Mouse (Mus musculus) MEL (cell line): Measurements from ENCODE around the gene Kansl2. TPM values are rescaled to one million over a fixed set of nuclear protein-coding genes. Genes with fewer than 3 reads are reported as not detected.

Source experiments
- DNase-seq: peaks from one replicate; pipeline ENCODE4 v3.0.0; 2011; ENCODE audit warnings: low read depth, low spot score
- H3K27ac ChIP-seq: 2 replicates; pipeline ENCODE4 v1.5.1; 2012; ENCODE audit warnings: low read depth, mild to moderate bottlenecking, control low read depth, low read length, moderate library complexity; ENCODE audit not compliant: control insufficient read depth
- H3K27me3 ChIP-seq, 2 experiments: fragments of 150-350 bp in 1 of 2; sonication (generic) in 1 of 2; 2 replicates each; pipeline ENCODE4 v1.6.1; 2012; ENCODE audit warnings: low read length in 2 of 2, mild to moderate bottlenecking in 2 of 2, improper control_type of control experiment in 1 of 2, moderate library complexity in 1 of 2; ENCODE audit not compliant: insufficient read depth in 2 of 2, control insufficient read depth in 1 of 2
- H3K36me3 ChIP-seq, 2 experiments: 2 replicates each; pipeline ENCODE4 v1.6.1; 2012 to 2014; ENCODE audit warnings: low read length in 2 of 2, improper control_type of control experiment in 1 of 2, inconsistent platforms in 1 of 2, mild to moderate bottlenecking in 1 of 2; ENCODE audit not compliant: insufficient read depth in 2 of 2, control insufficient read depth in 1 of 2
- H3K4me1 ChIP-seq, 2 experiments: fragments of 150-350 bp in 1 of 2; sonication (generic) in 1 of 2; 2 replicates each; pipeline ENCODE4 v1.6.1; 2012; ENCODE audit warnings: low read length in 2 of 2, improper control_type of control experiment in 1 of 2, mild to moderate bottlenecking in 1 of 2; ENCODE audit not compliant: insufficient read depth in 2 of 2, control insufficient read depth in 1 of 2
- H3K4me3 ChIP-seq, 2 experiments: fragments of 150-350 bp in 1 of 2; sonication (generic) in 1 of 2; 2 replicates each; pipeline ENCODE4 v1.5.1; 2012; ENCODE audit warnings: low read depth in 2 of 2, low read length in 2 of 2, mild to moderate bottlenecking in 2 of 2, moderate library complexity in 2 of 2, control low read depth in 1 of 2, improper control_type of control experiment in 1 of 2; ENCODE audit not compliant: control insufficient read depth in 1 of 2, insufficient read depth in 1 of 2
- H3K79me2 ChIP-seq: 2 replicates; pipeline ENCODE4 v1.6.1; 2012; ENCODE audit warnings: mild to moderate bottlenecking, low read length, moderate library complexity; ENCODE audit not compliant: control insufficient read depth, poor library complexity, insufficient read depth
- H3K9ac ChIP-seq: 2 replicates; pipeline ENCODE4 v1.6.1; 2012; ENCODE audit warnings: low read depth, mild to moderate bottlenecking, control low read depth, low read length, moderate library complexity; ENCODE audit not compliant: control insufficient read depth, poor library complexity, severe bottlenecking
- H3K9me3 ChIP-seq: fragments of 150-350 bp; sonication (generic); replicated peaks from 2 replicates; pipeline ENCODE4 v1.6.1; 2012; ENCODE audit warnings: mild to moderate bottlenecking, low read length, improper control_type of control experiment, moderate library complexity; ENCODE audit not compliant: insufficient read depth
- BHLHE40 ChIP-seq: IDR thresholded peaks from 2 replicates; pipeline ENCODE4 v1.6.1; 2012; ENCODE audit warnings: low read depth, mild to moderate bottlenecking, inconsistent platforms, low read length, improper control_type of control experiment, borderline replicate concordance
- CHD1 ChIP-seq: IDR thresholded peaks from 2 replicates; pipeline ENCODE4 v1.6.1; 2012; ENCODE audit warnings: low read depth, mild to moderate bottlenecking, inconsistent platforms, low read length, improper control_type of control experiment
- CHD2 ChIP-seq: IDR thresholded peaks from 2 replicates; pipeline ENCODE4 v1.6.1; 2011; ENCODE audit warnings: low read length, improper control_type of control experiment
- CTCF ChIP-seq, 3 experiments: IDR thresholded peaks in 2 of 3; conservative IDR thresholded peaks in 1 of 3; 2 replicates each; pipeline ENCODE4 v1.5.1; 2011 to 2012; ENCODE audit warnings: low read length in 3 of 3, low read depth in 2 of 3, mild to moderate bottlenecking in 2 of 3, improper control_type of control experiment in 1 of 3, inconsistent platforms in 1 of 3, mixed read lengths in 1 of 3, moderate library complexity in 1 of 3; ENCODE audit not compliant: control insufficient read depth in 1 of 3, insufficient read depth in 1 of 3, poor library complexity in 1 of 3, severe bottlenecking in 1 of 3
- E2F4 ChIP-seq: IDR thresholded peaks from 2 replicates; pipeline ENCODE4 v1.6.1; 2011; ENCODE audit warnings: low read depth, low read length, improper control_type of control experiment, borderline replicate concordance
- ELF1 ChIP-seq: IDR thresholded peaks from 2 replicates; pipeline ENCODE4 v1.6.1; 2014; ENCODE audit warnings: low read depth, mild to moderate bottlenecking, inconsistent platforms, low read length, improper control_type of control experiment, moderate library complexity
- EP300 ChIP-seq, 2 experiments: IDR thresholded peaks; 2 replicates each; pipeline ENCODE4 v1.6.1; 2011; ENCODE audit warnings: improper control_type of control experiment in 2 of 2, low read length in 2 of 2, low read depth in 1 of 2, mild to moderate bottlenecking in 1 of 2
- ETS1 ChIP-seq: IDR thresholded peaks from 2 replicates; pipeline ENCODE4 v1.6.1; 2012; ENCODE audit warnings: low read depth, mild to moderate bottlenecking, inconsistent platforms, low read length, improper control_type of control experiment, moderate library complexity
- GABPA ChIP-seq: IDR thresholded peaks from 2 replicates; pipeline ENCODE4 v1.6.1; 2012; ENCODE audit warnings: low read depth, mild to moderate bottlenecking, inconsistent platforms, low read length, improper control_type of control experiment, moderate library complexity
- GATA1 ChIP-seq: IDR thresholded peaks from 2 replicates; pipeline ENCODE4 v1.6.1; 2011; ENCODE audit warnings: low read depth, low read length, improper control_type of control experiment
- HCFC1 ChIP-seq: IDR thresholded peaks from 2 replicates; pipeline ENCODE4 v1.6.1; 2012; ENCODE audit warnings: low read depth, mild to moderate bottlenecking, inconsistent platforms, low read length, improper control_type of control experiment, moderate library complexity
- JUND ChIP-seq: IDR thresholded peaks from 2 replicates; pipeline ENCODE4 v1.6.1; 2011; ENCODE audit warnings: low read depth, mild to moderate bottlenecking, improper control_type of control experiment, low read length
- KAT2A ChIP-seq: conservative IDR thresholded peaks from 2 replicates; pipeline ENCODE4 v1.6.1; 2012; ENCODE audit warnings: low read depth, low read length, improper control_type of control experiment, inconsistent platforms
- MAFK ChIP-seq: IDR thresholded peaks from 2 replicates; pipeline ENCODE4 v1.6.1; 2011; ENCODE audit warnings: low read depth, mild to moderate bottlenecking, low read length, improper control_type of control experiment, borderline replicate concordance
- MAX ChIP-seq: IDR thresholded peaks from 2 replicates; pipeline ENCODE4 v1.6.1; 2011; ENCODE audit warnings: low read length, improper control_type of control experiment
- MAZ ChIP-seq: IDR thresholded peaks from 2 replicates; pipeline ENCODE4 v1.6.1; 2012; ENCODE audit warnings: low read depth, mild to moderate bottlenecking, inconsistent platforms, low read length, improper control_type of control experiment
- MXI1 ChIP-seq: IDR thresholded peaks from 2 replicates; pipeline ENCODE4 v1.6.1; 2011; ENCODE audit warnings: mild to moderate bottlenecking, low read depth, low read length, improper control_type of control experiment
- MYB ChIP-seq: IDR thresholded peaks from 2 replicates; pipeline ENCODE4 v1.6.1; 2011; ENCODE audit warnings: mild to moderate bottlenecking, low read depth, low read length, improper control_type of control experiment
- MYC ChIP-seq: IDR thresholded peaks from 2 replicates; pipeline ENCODE4 v1.6.1; 2011; ENCODE audit warnings: low read depth, mild to moderate bottlenecking, low read length, improper control_type of control experiment, moderate library complexity
- NELFE ChIP-seq: IDR thresholded peaks from 2 replicates; pipeline ENCODE4 v1.6.1; 2011; ENCODE audit warnings: low read depth, low read length, improper control_type of control experiment
- NRF1 ChIP-seq: IDR thresholded peaks from 2 replicates; pipeline ENCODE4 v1.6.1; 2014; ENCODE audit warnings: low read depth, mild to moderate bottlenecking, inconsistent platforms, low read length, improper control_type of control experiment, moderate library complexity; ENCODE audit not compliant: poor library complexity, insufficient read depth, severe bottlenecking
- POLR2A ChIP-seq, 2 experiments: IDR thresholded peaks; 2 replicates each; pipeline ENCODE4 v1.6.1; 2011 to 2012; ENCODE audit warnings: low read length in 2 of 2, mild to moderate bottlenecking in 2 of 2, control low read depth in 1 of 2, improper control_type of control experiment in 1 of 2, low read depth in 1 of 2, moderate library complexity in 1 of 2; ENCODE audit not compliant: control insufficient read depth in 1 of 2, insufficient read depth in 1 of 2, poor library complexity in 1 of 2
- POLR2AphosphoS2 ChIP-seq: IDR thresholded peaks from 2 replicates; pipeline ENCODE4 v1.6.1; 2011; ENCODE audit warnings: low read length, improper control_type of control experiment
- POLR2AphosphoS5 ChIP-seq: IDR thresholded peaks from 2 replicates; pipeline ENCODE4 v1.6.1; 2012; ENCODE audit warnings: low read depth, borderline replicate concordance, mild to moderate bottlenecking, inconsistent platforms, low read length, moderate library complexity, mixed read lengths
- RAD21 ChIP-seq: IDR thresholded peaks from 2 replicates; pipeline ENCODE4 v1.6.1; 2011; ENCODE audit warnings: mild to moderate bottlenecking, low read depth, low read length, improper control_type of control experiment
- RCOR1 ChIP-seq: IDR thresholded peaks from 2 replicates; pipeline ENCODE4 v1.6.1; 2012; ENCODE audit warnings: low read depth, mild to moderate bottlenecking, inconsistent platforms, low read length, improper control_type of control experiment
- SIN3A ChIP-seq: IDR thresholded peaks from 2 replicates; pipeline ENCODE4 v1.6.1; 2012; ENCODE audit warnings: low read length, improper control_type of control experiment, inconsistent platforms
- SMC3 ChIP-seq: IDR thresholded peaks from 2 replicates; pipeline ENCODE4 v1.6.1; 2011; ENCODE audit warnings: low read depth, low read length, improper control_type of control experiment
- TAL1 ChIP-seq: IDR thresholded peaks from 2 replicates; pipeline ENCODE4 v1.6.1; 2012; ENCODE audit warnings: mild to moderate bottlenecking, inconsistent platforms, low read length, moderate library complexity, mixed read lengths
- TBP ChIP-seq: IDR thresholded peaks from 2 replicates; pipeline ENCODE4 v1.8.0; 2011; ENCODE audit warnings: low read depth, low read length, improper control_type of control experiment
- TCF12 ChIP-seq: IDR thresholded peaks from 2 replicates; pipeline ENCODE4 v1.6.1; 2014; ENCODE audit warnings: low read depth, mild to moderate bottlenecking, inconsistent platforms, low read length, improper control_type of control experiment, moderate library complexity
- UBTF ChIP-seq: IDR thresholded peaks from 2 replicates; pipeline ENCODE4 v1.6.1; 2012; ENCODE audit warnings: low read depth, mild to moderate bottlenecking, inconsistent platforms, low read length, improper control_type of control experiment, moderate library complexity, borderline replicate concordance; ENCODE audit not compliant: insufficient read depth
- USF1 ChIP-seq: IDR thresholded peaks from 2 replicates; pipeline ENCODE4 v1.6.1; 2014; ENCODE audit warnings: low read depth, mild to moderate bottlenecking, inconsistent platforms, low read length, improper control_type of control experiment, moderate library complexity
- USF2 ChIP-seq, 2 experiments: IDR thresholded peaks; 2 replicates each; pipeline ENCODE4 v1.6.1; 2011 to 2012; ENCODE audit warnings: improper control_type of control experiment in 2 of 2, low read length in 2 of 2, borderline replicate concordance in 1 of 2, inconsistent platforms in 1 of 2, low read depth in 1 of 2, mild to moderate bottlenecking in 1 of 2; ENCODE audit not compliant: insufficient read depth in 1 of 2
- ZKSCAN1 ChIP-seq: IDR thresholded peaks from 2 replicates; pipeline ENCODE4 v1.6.1; 2012; ENCODE audit warnings: low read depth, mild to moderate bottlenecking, inconsistent platforms, low read length, improper control_type of control experiment, moderate library complexity
- ZMIZ1 ChIP-seq: IDR thresholded peaks from 2 replicates; pipeline ENCODE4 v1.6.1; 2012; ENCODE audit warnings: low read depth, mild to moderate bottlenecking, inconsistent platforms, low read length, improper control_type of control experiment, moderate library complexity
- ZNF384 ChIP-seq: IDR thresholded peaks from 2 replicates; pipeline ENCODE4 v1.6.1; 2012; ENCODE audit warnings: low read depth, mild to moderate bottlenecking, inconsistent platforms, low read length, improper control_type of control experiment
- polyA plus RNA-seq, 2 experiments: library from polyadenylated mRNA; stranded (reverse) in 1 of 2; unstranded in 1 of 2; fragments of >175 nt in 1 of 2; fragments of >200 nt in 1 of 2; gene quantifications; 2 replicates each; pipeline versions ENCODE4 v1.2.1 to v1.2.4; 2012; ENCODE audit warnings: low replicate concordance in 2 of 2, low read depth in 1 of 2; ENCODE audit not compliant: insufficient read length in 2 of 2, insufficient read depth in 1 of 2, missing spikeins in 1 of 2
- total RNA-seq: library from RNA; depleted of rRNA; stranded (reverse); fragments of 300-350 nt; gene quantifications from 2 replicates; pipeline ENCODE4 v1.2.3, GENCODE M21; 2012

Kansl2 gene
- total and polyA plus RNA-seq, 3 experiments, result 157 to 170 TPM; not detected in 1

- H3K9me3 ChIP-seq, result no peaks in the 10 kb centered on the region
- H3K9ac ChIP-seq, result peak overlapping the region; percentile 76
- peak; percentile 36; the same call in 1 of the 2 replicates for TF ChIP-seq GATA1
- peak; percentile 40; the same call in 1 of the 2 replicates for TF ChIP-seq CHD1
- peak; percentile 90 for TF ChIP-seq ELF1
- peak in 1 of 2 experiments; percentile 30; a peak in 2 of 4 replicates for TF ChIP-seq EP300 (IDR thresholded peaks at IDR 0.05; ENCODE audit: low read depth in 1 of 2, low read length in 2 of 2)
- TF ChIP-seq SMC3, result no peak
- no peak for TF ChIP-seq GABPA
- TF ChIP-seq POLR2AphosphoS2, result peak; percentile 43; the same call in 1 of the 2 replicates
- TF ChIP-seq MYC, result peak; percentile 99
- TF ChIP-seq MXI1, result peak; percentile 99
- TF ChIP-seq NELFE, result peak; percentile 87
- TF ChIP-seq E2F4, result no peak
- TF ChIP-seq RCOR1, result peak; percentile 16; the same call in 1 of the 2 replicates
- TF ChIP-seq USF1, result no peak; the same call in 1 of the 2 replicates
- TF ChIP-seq TCF12, result peak; percentile 53; the same call in 1 of the 2 replicates
- TF ChIP-seq MYB, result no peak
- TF ChIP-seq UBTF, result 0 out of 2 replicates have a peak, but pooled peaks have one; percentile 75
- no peak for TF ChIP-seq CHD2
- no peak for TF ChIP-seq MAZ
- TF ChIP-seq USF2 (IDR thresholded peaks at IDR 0.05; ENCODE audit: borderline replicate concordance in 1 of 2, insufficient read depth in 1 of 2, low read depth in 1 of 2, low read length in 2 of 2), result no peak
- TF ChIP-seq TAL1, result no peak
- peak; percentile 84; the same call in 1 of the 2 replicates for TF ChIP-seq ZNF384
- TF ChIP-seq HCFC1, result peak; percentile 73
- TF ChIP-seq JUND, result no peak
- peak; percentile 88 for TF ChIP-seq ZMIZ1
- TF ChIP-seq CTCF (IDR thresholded peaks at IDR 0.05 in 2 of 3, conservative IDR thresholded peaks at IDR 0.05 in 1 of 3; ENCODE audit: control insufficient read depth in 1 of 3, insufficient read depth in 1 of 3, low read depth in 2 of 3, low read length in 3 of 3, poor library complexity in 1 of 3, severe bottlenecking in 1 of 3), result no peak
- TF ChIP-seq POLR2A (IDR thresholded peaks at IDR 0.05; ENCODE audit: control insufficient read depth in 1 of 2, insufficient read depth in 1 of 2, low read depth in 1 of 2, low read length in 2 of 2, poor library complexity in 1 of 2), result peak; percentile 53 to 94
- peak; percentile 94 for TF ChIP-seq MAX
- no peak for TF ChIP-seq KAT2A
- peak; percentile 75; the same call in 1 of the 2 replicates for TF ChIP-seq POLR2AphosphoS5
- no peak for TF ChIP-seq NRF1
- peak; percentile 95 for TF ChIP-seq TBP
- TF ChIP-seq BHLHE40, result peak; percentile 56; the same call in 1 of the 2 replicates
- no peak for TF ChIP-seq MAFK
- TF ChIP-seq SIN3A, result peak; percentile 90
- peak; percentile 60; the same call in 1 of the 2 replicates for TF ChIP-seq ETS1
- TF ChIP-seq ZKSCAN1, result no peak
- TF ChIP-seq RAD21, result no peak
Observed at GRCm38 (mm10) chr15:98511386-98511928, 22.6 kb downstream of the Kansl2 start.

More at GRCm38 (mm10) chr15:98511386-98511928, 22.6 kb downstream of the Kansl2 start:
- Histone ChIP-seq H3K4me3 (peak overlapping the region; percentile 72 to 73), H3K27ac (peak overlapping the region; percentile 90), H3K36me3 (peaks cover 0 to 19% of the 10 kb centered on the region in 2 experiments; a peak in 2 of 4 replicates), H3K79me2 (no peaks in the 10 kb centered on the region; the same call in 1 of the 2 replicates), H3K27me3 (no peaks in the 10 kb centered on the region), H3K4me1 (peaks cover 14 to 35% of the 10 kb centered on the region in 2 experiments)
- DNase-seq, result peak; percentile 96
